Mouse (Mus musculus): ENCODE measurements around the gene Gm5861. TPM values are rescaled to one million over a fixed set of nuclear protein-coding genes. Genes with fewer than 3 reads are reported as not detected.
"Not testable (repeated sequence)": the region's sequence is repeated elsewhere in the genome, so short reads cannot be mapped to it uniquely, and the experiment has no call there.

The Gm5861 gene
- polyA plus RNA-seq (2012; ENCODE audit: insufficient read depth, insufficient read length, missing spikeins), result not detected in 2 replicates

- not testable (repeated sequence) for H3K27ac ChIP-seq (ENCODE audit: insufficient read depth, low read depth, low read length); H3K4me3 ChIP-seq (ENCODE audit: insufficient read depth, low read length); H3K4me1 ChIP-seq (ENCODE audit: control insufficient read depth, insufficient read depth, low read length)
Observed at GRCm38 (mm10) chr5:11182772-11183171, at the start of gene Gm5861. Gene Gm5861, plus strand, starts transcription at chr5:11183072.

DNA sequence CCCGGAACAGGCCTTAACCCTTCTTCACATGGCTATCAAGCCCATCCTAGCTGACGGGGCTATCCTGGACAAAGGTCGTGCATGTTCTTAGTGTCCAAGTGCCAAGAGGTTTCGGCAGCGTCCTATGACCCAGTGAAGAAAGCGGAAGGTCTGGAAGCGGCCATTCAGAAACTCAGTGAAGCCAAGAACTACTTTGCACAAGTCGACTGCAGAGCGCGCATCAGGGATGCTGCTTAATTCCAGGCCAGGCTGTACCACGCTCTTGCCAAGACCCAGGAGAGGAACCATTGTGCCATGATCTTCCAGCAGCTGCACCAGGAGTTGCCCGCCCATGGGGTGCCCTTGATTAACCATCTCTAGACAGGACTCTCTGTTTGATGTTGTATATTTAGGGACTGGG is 44.8 kb upstream of the Gm5861 start:
- not testable (repeated sequence) for H3K4me1 ChIP-seq (ENCODE audit: control insufficient read depth, insufficient read depth, low read length); H3K4me3 ChIP-seq (ENCODE audit: insufficient read depth, low read length); H3K27ac ChIP-seq (ENCODE audit: insufficient read depth, low read depth, low read length)

Other genes with a start within 250 kb of the Gm5861 start
- not detected in 2 replicates for gene Gm8871, start 235.3 kb upstream of the Gm5861 start, polyA plus RNA-seq (2012; ENCODE audit: insufficient read depth, insufficient read length, missing spikeins)
- not detected in 2 replicates for gene Gm8857, start 235.3 kb upstream of the Gm5861 start, polyA plus RNA-seq (2012; ENCODE audit: insufficient read depth, insufficient read length, missing spikeins)
- not detected in 2 replicates for gene Gm8879, start 55.4 kb upstream of the Gm5861 start, polyA plus RNA-seq (2012; ENCODE audit: insufficient read depth, insufficient read length, missing spikeins)
- gene Gm8890, start 73.0 kb downstream of the Gm5861 start, polyA plus RNA-seq (2012; ENCODE audit: insufficient read depth, insufficient read length, missing spikeins), result not detected in 2 replicates
- not detected in 2 replicates for gene Speer1, start 158.4 kb downstream of the Gm5861 start, polyA plus RNA-seq (2012; ENCODE audit: insufficient read depth, insufficient read length, missing spikeins)
- gene Gm8897, start 233.3 kb downstream of the Gm5861 start, polyA plus RNA-seq (2012; ENCODE audit: insufficient read depth, insufficient read length, missing spikeins), result not detected in 2 replicates